Mouse (Mus musculus): ENCODE measurements around the gene Neu2.

- TF ChIP-seq CTCF (IDR thresholded peaks at IDR 0.05; ENCODE audit: low read depth, low read length) (no peak), GATA2 (IDR thresholded peaks at IDR 0.05; ENCODE audit: borderline replicate concordance, low read depth, low read length) (no peak), GATA1 (IDR thresholded peaks at IDR 0.05; ENCODE audit: borderline replicate concordance, low read length) (no peak)
Measured at GRCm38 (mm10) chr1:87594261-87594660, 84.6 kb downstream of the Neu2 start.
